Mouse (Mus musculus) megakaryocyte, embryonic 14.5 days (primary cell): Measurements from ENCODE around the gene Bcas1.

Experiments used
- FLI1 ChIP-seq: IDR thresholded peaks from 2 replicates; pipeline ENCODE4 v1.6.1; 2012; ENCODE audit warnings: low read length, inconsistent platforms, mixed read lengths
- GATA1 ChIP-seq: IDR thresholded peaks from 3 replicates; pipeline ENCODE4 v1.6.1; 2012; ENCODE audit warnings: mixed read lengths, low read length, inconsistent platforms, borderline replicate concordance

DNA sequence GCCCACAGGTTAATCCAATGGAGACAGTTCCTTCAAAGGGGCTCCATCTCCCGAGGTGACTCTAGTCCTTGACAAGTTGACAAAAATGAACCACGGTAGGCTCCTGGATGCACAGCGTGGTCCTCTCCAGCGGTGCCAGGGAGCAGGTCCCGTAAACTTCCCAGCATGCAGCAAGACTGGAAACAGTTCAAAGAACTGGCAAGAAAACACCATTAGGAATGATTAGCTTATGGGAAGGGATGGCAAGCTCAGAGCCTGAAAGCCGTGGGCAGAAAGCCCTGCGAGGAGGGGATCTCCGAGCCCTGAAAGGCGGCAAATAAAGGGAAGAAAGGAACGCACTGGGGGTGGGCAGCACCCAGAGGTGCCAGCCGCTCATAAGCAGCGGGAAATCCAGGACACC is 122.9 kb downstream of the Bcas1 start:
- no peak for TF ChIP-seq FLI1
- TF ChIP-seq GATA1: no peak
